In genomic region chr9:71612981-71613380, GRCm38 (mm10) we compare ENCODE assay signal across 9 mouse cellular contexts. TPM values are rescaled to one million over a fixed set of nuclear protein-coding genes. Genes with fewer than 3 reads are reported as not detected.
DNase-seq lines count a peak whose midpoint lies in the region; TF ChIP-seq lines count a peak whose summit lies in the region.
"Had no signal": no experiment of that assay in that cellular context is flagged by ENCODE, and none has a peak within 500 bp of the region (broad histone marks: within the 10 kb centered on the region; RNA-seq: fewer than 3 reads in every experiment).

No protein-coding gene starts in this region.

- no peak overlapping the region for H3K27ac ChIP-seq in layer of hippocampus, adult 2 months
- no peak overlapping the region for H3K27ac ChIP-seq in bone marrow macrophage, adult 2 months (ENCODE audit: insufficient read depth, low read depth, low read length)

- H3K36me3 ChIP-seq in E14TG2a.4 (ENCODE audit: insufficient read depth, low read length) = no peaks in the 10 kb centered on the region

- TF ChIP-seq POLR2A in bone marrow macrophage, adult 2 months (IDR thresholded peaks at IDR 0.05; ENCODE audit: borderline replicate concordance, low read depth, low read length) = no peak

- TF ChIP-seq CTCF in layer of hippocampus, adult 2 months (conservative IDR thresholded peaks at IDR 0.05) = peak; percentile 67
- peak; percentile 55 for TF ChIP-seq CTCF in E14TG2a.4 (conservative IDR thresholded peaks at IDR 0.05; ENCODE audit: low read length)
- TF ChIP-seq CTCF in bone marrow macrophage, adult 2 months (IDR thresholded peaks at IDR 0.05; ENCODE audit: low read depth, low read length) = peak; percentile 28; the same call in 1 of the 2 replicates

- DNase-seq in layer of hippocampus, adult 2 months (ENCODE audit: low spot score in 2 of 2) = no peak
- no peak for DNase-seq in layer of hippocampus, postnatal 25 days (ENCODE audit: extremely low spot score in 1 of 2, low spot score in 1 of 2)
- peak; percentile 50 for DNase-seq in lung, postnatal 36 days
- no peak for DNase-seq in adrenal gland, adult 2 months
- DNase-seq in testis, postnatal 14 days (ENCODE audit: low spot score) = no peak
- DNase-seq: adrenal gland, postnatal 10 days; right cerebral cortex, adult 18-20 months had no signal

- no peak overlapping the region for H3K4me3 ChIP-seq in layer of hippocampus, adult 2 months
- no peak overlapping the region for H3K4me3 ChIP-seq in E14TG2a.4 (replicated peaks; ENCODE audit: low read length)
- H3K4me3 ChIP-seq in bone marrow macrophage, adult 2 months (ENCODE audit: insufficient read depth, low read length) = no peak overlapping the region

- no peaks in the 10 kb centered on the region for H3K27me3 ChIP-seq in E14TG2a.4 (ENCODE audit: insufficient read depth, low read length)

- H3K4me1 ChIP-seq in E14TG2a.4 (replicated peaks; ENCODE audit: low read depth, low read length) = peaks cover 4% of the 10 kb centered on the region; the same call in 1 of the 2 replicates
- no peaks in the 10 kb centered on the region for H3K4me1 ChIP-seq in bone marrow macrophage, adult 2 months (ENCODE audit: control insufficient read depth, insufficient read depth, low read length)

- no peaks in the 10 kb centered on the region for H3K9me3 ChIP-seq in E14TG2a.4 (ENCODE audit: low read length)

RNA-seq across cellular contexts. Expression of gene Myzap, which starts 20.8 kb away (rescaled TPM):
- total RNA-seq in layer of hippocampus, adult 2 months (2021) = 1 to 10 TPM; 1.1 to 1.9 TPM
- 1 to 10 TPM in 1 of 2 experiments, under 1 TPM in 1; 0.77 to 1.1 TPM for total RNA-seq in layer of hippocampus, postnatal 25 days (2021)
- not detected in 2 replicates for polyA plus RNA-seq in bone marrow macrophage, adult 2 months (2012; ENCODE audit: insufficient read depth, insufficient read length, missing spikeins)
- 10 to 100 TPM; 10.3 to 11.7 TPM for total RNA-seq in adrenal gland, adult 2 months (2021)
- 3.2 and 3.9 TPM in 2 replicates for polyA plus RNA-seq in adrenal gland, adult 2 months (2012; rRNA removed)
